Mouse (Mus musculus): ENCODE data around the gene Nt5c1b.

Nt5c1b gene

DNA sequence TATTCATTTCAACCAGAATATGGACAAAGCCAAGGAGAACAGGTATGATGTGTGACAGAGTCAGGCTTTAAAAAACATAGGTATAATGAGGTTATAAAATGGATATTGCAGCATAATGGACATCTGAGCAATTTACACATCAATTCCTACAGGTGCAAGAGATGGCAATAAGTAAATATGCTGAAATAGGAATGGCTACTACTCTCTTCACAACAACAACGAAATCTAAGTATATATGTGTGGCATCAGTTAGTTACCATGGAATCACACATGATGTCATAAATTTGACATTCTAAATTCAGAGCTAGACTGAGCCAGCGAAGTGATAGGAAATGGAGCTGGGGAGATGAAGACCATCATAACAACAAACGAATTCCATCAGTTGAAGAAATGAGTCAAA lies at the start of gene Nt5c1b:
TSS of gene Nt5c1b (plus strand) at position 301 of the 400 bp plus-strand sequence.
- no peak for DNase-seq

DNA sequence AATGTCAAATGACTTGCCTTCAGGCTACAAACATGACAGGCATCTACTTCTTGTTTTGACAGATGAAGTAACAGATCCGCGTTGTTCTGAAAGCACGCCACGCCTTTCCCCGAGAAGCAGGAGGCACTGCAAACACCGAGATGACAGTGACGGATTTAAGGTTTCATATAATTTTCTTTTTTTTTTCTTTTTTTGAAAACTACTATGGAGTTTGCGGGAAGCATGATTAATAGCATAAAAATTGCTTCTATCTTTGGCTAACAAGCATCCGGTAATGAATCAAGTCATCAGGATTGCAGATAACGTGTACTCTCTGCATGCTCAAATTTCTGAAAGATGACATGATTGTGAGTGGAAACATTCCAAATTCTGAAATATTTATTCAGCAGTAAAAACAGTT lies 42.1 kb upstream of the Nt5c1b start:
- no peak for DNase-seq

DNA sequence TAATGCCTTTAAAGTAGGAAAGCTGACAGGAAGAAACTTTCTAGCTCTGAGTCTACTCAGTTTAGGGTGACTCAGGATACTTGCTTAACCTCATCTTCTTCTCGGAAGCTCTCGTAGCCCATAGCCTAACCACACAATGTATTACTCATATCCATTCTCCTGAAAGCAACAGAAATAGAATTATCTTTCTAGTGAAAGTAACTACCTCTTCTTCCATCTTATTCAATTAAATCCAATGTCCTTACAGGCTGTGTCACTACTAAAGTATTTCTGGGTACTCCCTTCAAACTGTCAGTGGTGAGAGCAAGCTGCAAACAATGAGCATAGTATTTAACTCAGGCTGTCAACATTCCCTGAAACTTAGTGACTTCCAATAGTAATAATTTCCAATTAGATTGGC lies 40.3 kb upstream of the Nt5c1b start:
- DNase-seq = no peak

DNA sequence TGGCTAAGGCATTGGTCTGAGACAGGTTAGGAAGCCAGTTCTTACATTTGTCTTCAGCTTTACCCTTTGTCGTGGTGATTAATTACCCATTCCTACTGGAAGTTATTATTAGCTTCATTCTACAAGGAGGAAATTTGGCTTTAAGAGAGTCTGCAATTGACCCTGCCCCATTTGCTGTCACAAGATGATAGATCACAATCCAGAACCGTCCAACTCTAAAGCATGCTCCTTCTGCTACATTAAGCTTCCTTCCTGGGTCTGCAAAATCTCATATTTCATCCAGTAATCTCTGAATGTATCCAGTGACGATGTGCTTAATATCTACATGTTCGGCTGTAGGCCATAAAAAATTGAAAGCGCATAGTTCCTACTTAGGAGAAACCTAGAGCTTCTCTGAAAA lies 29.2 kb upstream of the Nt5c1b start:
- DNase-seq = no peak

DNA sequence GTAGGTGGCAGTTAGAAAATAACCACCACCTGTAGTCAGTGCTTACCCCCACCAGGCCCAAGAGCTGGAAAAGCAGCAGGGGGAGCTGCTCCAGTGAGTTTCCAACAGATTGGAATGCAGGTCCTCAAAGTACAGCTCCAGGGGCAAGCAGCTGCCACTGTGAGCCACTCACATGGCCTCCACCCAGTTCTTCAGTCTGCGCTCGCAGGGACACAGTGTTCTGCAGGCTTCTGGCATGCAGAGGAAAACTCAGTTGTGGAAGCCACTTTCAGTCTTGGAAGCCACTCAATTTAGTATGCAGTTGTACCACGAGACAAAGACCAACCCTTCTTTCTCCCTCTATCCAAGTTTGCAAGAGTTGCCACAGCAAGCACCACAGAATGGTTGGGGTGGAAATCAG lies 19.1 kb upstream of the Nt5c1b start:
- no peak for DNase-seq

DNA sequence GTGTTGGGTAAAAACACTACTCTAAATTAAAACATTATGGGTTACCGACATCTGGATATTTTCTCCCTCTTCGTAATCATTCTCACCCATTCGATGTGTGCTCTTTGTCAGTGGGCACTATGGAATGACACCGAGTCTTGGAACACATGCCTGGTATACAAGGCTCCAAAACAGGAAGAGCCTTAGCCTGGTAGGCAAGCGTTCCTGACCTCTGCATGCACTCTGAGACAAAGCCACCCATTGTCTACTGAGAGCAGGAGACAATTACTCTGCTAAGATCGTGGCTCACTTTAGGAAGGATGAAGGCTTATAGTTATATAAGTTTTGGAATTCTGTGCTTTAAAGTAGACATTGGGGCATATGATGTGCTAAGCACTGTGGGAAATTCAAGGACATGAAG lies 12.0 kb upstream of the Nt5c1b start:
- DNase-seq = peak; percentile 47

DNA sequence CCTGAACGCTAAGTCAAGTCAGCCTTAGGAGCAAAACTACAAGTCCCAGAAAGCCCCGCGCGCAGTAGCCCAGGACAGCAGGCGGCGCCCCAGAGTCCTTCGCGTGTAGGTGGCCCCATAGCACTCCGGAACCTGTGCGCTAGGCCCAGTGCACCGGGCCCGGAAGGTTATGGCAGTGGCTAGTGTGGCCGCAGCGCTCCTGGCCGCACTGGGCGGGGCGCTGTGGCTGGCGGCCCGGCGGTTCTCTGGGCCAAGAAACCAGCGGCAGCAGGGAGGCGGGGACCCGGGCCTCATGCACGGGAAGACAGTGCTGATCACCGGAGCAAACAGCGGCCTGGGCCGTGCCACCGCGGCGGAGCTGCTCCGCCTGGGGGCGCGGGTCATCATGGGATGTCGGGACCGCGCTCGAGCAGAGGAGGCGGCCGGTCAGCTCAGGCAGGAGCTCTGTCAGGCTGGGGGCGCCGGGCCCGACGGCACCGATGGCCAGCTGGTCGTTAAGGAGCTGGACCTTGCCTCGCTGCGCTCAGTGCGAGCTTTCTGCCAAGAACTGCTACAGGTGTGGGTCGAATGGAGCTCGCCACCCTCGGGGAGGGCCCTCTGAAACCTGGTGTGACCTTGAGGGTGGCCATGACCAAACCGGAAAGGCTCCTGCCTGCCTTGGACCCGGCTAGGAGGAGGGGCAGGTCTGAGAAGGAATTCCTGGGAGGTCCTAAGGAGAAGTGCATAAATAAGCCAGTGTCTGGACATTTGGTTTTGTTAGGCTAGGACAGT lies 21.1 kb downstream of the Nt5c1b start, which contains the start of gene Rdh14:
TSS of gene Rdh14 (plus strand) at position 102 of the 771 bp plus-strand sequence.
- DNase-seq = peak; percentile 95

DNA sequence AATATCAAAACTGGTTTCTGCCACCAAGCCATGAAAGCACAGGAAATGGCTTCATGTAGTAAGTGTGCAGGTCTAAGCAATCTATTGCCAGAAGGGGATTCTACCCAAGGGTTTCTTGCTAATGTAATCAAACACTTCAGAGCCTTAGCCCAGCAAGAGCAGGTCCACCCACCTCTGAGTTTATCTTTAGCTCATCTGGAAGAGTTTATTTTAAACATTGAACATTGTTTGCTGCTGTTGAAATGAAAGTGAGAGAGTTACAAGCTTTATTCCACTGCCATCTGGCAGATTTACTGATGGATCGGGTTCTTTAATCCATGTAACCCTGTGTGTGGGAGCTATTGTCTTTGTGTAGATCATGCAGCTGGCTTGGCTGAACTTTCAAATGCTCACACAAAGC lies 31.0 kb downstream of the Nt5c1b start:
- DNase-seq = no peak

DNA sequence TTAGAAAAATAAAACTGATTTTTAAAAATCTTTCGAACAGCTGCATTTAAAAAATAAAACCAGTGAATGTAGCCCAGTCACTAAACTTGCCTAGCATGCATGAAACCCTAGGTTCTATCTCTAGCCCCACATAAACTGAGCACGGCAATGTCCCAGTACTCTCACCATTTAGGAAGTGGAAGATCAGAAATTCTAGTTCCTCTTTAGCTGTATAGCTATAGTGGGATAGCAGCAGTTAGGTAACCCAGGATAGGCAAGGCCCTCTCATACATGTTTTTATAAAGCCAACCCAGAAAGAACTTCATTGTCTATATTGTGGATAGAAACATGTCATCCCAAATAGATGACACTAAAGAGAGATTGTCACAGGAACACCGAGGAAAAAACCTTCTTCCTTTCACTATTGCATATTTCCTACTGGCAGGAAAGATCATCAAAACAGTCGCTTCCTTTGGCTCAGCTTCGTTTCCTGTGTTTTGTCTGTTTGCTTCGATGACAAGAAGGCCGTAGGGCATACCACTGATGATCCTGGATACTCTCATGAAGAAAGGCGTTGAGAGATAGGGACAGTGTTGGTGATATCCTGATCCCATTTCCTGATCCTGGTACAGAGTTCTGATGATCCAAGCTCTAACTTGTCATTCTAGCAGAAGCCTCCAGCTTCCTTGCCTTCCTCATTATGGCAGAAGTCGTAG lies 32.8 kb downstream of the Nt5c1b start:
- DNase-seq = no peak

DNA sequence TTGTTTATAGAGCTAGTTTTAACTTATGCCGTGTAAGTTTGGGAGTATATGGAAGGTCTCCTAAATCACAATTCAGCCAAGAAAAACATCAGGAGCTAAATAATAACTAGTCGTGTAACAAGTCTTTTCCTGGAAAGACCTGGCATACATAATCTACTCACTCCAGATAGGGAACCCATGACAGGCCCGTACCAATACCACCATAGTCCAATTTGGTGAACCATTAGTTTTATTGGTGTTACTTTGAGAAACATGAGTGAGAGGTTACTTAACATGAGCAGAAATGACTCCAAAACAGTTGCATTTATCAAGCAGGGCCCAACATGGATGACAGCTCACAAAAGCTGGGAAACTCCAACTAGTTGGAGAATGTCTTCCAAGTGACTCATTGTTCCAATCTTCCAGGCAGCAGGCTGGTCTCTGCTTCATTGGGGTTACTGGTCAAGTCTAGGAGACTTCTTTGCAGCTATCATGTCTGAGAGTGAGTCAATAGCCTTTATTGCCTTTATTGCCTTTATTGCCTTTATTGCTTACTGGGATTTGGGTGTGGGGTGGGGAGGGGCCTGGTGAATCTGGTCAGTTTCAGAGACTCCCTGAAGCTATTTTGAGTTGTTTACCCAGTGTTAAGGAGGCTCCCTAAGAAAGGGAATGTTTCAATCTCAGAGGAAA lies 40.9 kb downstream of the Nt5c1b start:
- DNase-seq = no peak

DNA sequence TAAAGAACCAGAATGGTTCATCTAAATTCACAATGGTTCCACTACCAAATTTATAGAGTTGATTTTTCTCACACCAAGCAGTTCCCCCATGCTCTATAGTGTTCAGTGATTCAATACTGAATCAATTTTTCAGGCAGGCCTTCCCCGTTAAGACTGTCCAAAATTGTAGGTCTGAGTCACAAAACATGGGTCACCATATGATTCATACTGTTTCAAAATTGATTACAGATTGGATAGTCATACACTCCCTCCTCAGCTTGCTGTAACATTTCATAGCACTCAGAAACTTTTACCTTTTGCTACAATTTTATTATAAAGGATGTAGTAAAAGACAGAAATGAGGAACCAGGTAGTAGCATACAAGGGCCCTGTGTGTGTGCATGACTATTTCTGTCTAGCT lies 41.7 kb downstream of the Nt5c1b start:
- DNase-seq = no peak

DNA sequence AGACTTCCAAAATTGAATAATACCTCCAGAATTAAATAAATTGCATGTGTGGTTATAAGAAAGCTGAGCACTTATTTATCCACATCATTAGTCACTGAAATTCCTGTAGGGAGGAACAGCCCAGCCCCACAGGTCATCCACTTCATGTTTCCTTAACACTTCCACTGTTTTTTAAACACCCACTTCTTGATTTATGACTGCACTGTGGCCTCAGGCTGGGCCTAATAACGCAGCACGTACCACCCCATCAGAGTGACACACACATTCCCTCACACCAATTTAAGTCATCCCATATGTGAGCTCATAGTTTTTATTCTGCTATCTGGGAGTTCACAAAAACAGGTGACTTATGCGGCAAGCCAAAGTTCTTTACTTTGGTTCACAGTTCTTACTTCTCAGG lies 52.6 kb downstream of the Nt5c1b start:
- no peak for DNase-seq

DNA sequence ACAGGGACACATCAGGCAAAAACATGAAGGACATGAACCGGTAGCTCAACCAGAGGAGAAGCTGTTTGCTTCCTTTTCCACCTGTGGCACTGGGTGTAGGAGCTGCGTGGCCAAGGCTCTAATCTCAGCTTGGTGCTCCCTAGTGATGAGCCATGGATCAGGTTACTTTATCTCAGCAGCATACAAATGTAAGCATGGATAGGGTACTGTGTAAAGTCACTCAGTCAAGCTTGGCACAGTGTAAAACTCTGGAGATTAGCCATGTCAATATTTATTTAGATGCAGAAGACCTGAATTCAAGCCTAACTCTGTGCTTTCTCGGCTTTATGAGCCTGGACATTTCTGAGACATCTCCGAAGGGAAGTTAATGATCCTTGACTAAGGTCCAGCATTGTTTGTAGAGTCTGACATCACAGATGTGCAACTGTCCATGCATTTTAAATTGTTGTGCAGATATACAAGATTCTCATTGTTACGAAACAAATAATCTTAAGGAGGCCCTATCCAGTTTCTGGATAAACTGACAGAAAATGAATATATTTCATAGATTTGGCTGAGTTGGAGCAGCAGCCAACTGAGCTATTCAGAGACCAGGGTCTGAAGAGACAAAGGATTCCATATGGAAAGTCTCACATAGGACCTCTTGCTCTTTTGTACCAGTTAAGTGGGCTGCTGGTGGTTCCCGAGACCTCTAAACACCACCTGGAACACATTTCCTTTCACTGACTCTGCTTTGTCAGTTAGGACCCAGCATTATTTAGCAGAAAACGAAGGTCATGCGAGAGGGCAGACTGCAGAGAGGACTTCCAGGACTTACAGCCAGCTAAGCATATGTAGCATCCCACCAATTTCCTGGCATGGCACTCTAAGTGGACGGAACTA lies 56.5 kb downstream of the Nt5c1b start:
- peak; percentile 19 for DNase-seq

DNA sequence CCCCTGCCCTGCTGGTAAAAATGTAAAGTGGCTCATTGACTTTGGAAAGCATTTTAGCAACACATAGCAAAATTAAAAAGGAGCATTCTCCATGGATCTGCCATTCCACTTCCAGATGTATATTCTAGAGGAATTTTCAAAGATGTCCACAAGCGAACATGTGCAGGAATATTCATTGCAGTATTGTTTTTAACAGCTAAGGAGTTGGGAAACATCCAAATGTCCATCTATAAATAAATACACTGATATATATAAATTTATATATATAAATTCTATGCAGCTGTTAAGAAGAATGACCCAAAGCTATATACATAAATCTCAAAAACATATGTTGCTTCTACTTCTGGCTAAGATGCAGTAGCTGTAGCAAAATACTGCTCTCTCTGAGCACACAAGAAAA lies 61.2 kb downstream of the Nt5c1b start:
- DNase-seq = no peak

DNA sequence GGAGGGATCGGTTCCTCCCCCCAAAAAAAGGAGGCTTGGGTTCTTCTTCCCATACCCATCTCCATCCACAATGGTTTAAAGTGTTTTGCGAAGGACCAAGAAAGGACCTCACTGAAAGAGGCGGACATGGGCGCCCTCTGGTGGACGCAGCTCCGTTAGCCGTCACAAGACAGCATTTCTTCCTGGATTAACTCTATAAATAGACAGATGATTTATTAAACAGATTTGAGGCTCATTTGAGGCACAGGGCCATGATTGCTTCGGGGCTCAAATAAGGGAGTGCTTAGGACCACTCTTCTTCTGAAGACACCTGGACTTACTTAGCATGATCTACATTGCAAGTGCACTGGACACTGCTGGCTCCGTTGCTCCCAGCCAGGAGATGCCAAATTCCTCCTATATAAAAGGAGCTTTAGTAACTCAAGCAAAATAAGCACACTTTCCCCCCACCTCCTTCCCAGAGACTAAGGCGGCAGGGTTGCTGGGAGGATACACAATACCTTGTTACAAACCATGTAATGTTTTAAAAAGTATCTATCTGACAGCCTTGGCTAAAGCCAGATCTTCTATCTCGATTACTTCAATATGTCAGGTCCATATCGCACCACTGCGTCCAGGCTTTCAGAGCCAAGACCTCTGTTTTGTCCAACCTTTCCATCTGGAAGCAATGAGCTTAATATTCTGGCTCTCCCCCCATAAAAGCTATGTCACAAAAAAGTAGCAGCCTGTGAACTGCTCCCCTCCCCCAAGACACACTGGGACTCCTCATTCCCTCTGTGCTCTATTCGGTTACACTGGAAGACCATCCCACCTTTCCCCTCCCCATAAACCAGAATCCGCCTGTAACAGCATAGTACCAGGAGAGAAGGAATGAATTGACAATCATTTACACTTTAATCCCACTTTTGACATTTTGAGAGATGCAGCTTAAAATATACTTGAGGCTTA lies 68.6 kb downstream of the Nt5c1b start:
- peak; percentile 83 for DNase-seq
